ENCODE assay signal across 21 mouse cellular contexts in genomic region chr2:50750799-50751198, GRCm38 (mm10).
DNase-seq lines count a peak whose midpoint lies in the region; ATAC-seq lines count a peak whose summit lies in the region.
"Had no signal": no experiment of that assay in that cellular context is flagged by ENCODE, and none has a peak within 500 bp of the region (broad histone marks: within the 10 kb centered on the region; RNA-seq: fewer than 3 reads in every experiment).

No protein-coding gene starts in this region.

- no peak for DNase-seq in hindbrain, embryonic 10.5 days (ENCODE audit: low spot score)
- peak; percentile 54 for DNase-seq in midbrain, embryonic 14.5 days
- no peak for DNase-seq in urinary bladder, postnatal 10 days (ENCODE audit: low spot score)
- DNase-seq in gastrocnemius, postnatal 36 days: no peak
- DNase-seq: adrenal gland, postnatal 14 days; cerebellum, adult 18-20 months; cerebellum, adult 9-11 months; cerebellum, postnatal 36 days; gastrocnemius, postnatal 10 days; heart, adult 2 months; heart, postnatal 14 days had no signal

- no peaks in the 10 kb centered on the region for H3K36me3 ChIP-seq in hindbrain, embryonic 10.5 days
- H3K36me3 ChIP-seq in hindbrain, embryonic 12.5 days: no peaks in the 10 kb centered on the region
- H3K36me3 ChIP-seq in midbrain, embryonic 12.5 days: no peaks in the 10 kb centered on the region
- H3K36me3 ChIP-seq in midbrain, embryonic 16.5 days (ENCODE audit: control insufficient read depth, insufficient read depth, low read length): no peaks in the 10 kb centered on the region
- H3K36me3 ChIP-seq in midbrain, embryonic 14.5 days (ENCODE audit: control insufficient read depth, insufficient read depth, low read length): no peaks in the 10 kb centered on the region
- H3K36me3 ChIP-seq: embryonic facial prominence, embryonic 15.5 days; forebrain, embryonic 15.5 days; heart, embryonic 15.5 days; hindbrain, embryonic 15.5 days had no signal

- no peaks in the 10 kb centered on the region for H3K27me3 ChIP-seq in hindbrain, embryonic 10.5 days (ENCODE audit: insufficient read depth, poor library complexity, severe bottlenecking)
- no peaks in the 10 kb centered on the region for H3K27me3 ChIP-seq in hindbrain, embryonic 12.5 days
- H3K27me3 ChIP-seq in midbrain, embryonic 12.5 days: no peaks in the 10 kb centered on the region
- H3K27me3 ChIP-seq in midbrain, embryonic 16.5 days (ENCODE audit: control insufficient read depth, insufficient read depth, low read depth, low read length): no peaks in the 10 kb centered on the region
- H3K27me3 ChIP-seq in midbrain, embryonic 14.5 days (ENCODE audit: control insufficient read depth, insufficient read depth, low read length): no peaks in the 10 kb centered on the region
- H3K27me3 ChIP-seq: embryonic facial prominence, embryonic 15.5 days; forebrain, embryonic 15.5 days; hindbrain, embryonic 15.5 days; Patski had no signal

- 81% methylated on average over 5 of the region's 5 CpGs for WGBS in hindbrain, embryonic 10.5 days
- 69% methylated on average over 5 of the region's 5 CpGs for WGBS in hindbrain, embryonic 12.5 days
- WGBS in midbrain, embryonic 12.5 days: 21% methylated on average over 5 of the region's 5 CpGs
- 16% methylated on average over 5 of the region's 5 CpGs for WGBS in midbrain, embryonic 16.5 days
- 16% methylated on average over 5 of the region's 5 CpGs for WGBS in midbrain, embryonic 14.5 days

- H3K4me1 ChIP-seq in hindbrain, embryonic 10.5 days (replicated peaks): peaks cover 21% of the 10 kb centered on the region
- H3K4me1 ChIP-seq in hindbrain, embryonic 12.5 days: peaks cover 7% of the 10 kb centered on the region; the same call in 1 of the 2 replicates
- peaks cover 22% of the 10 kb centered on the region for H3K4me1 ChIP-seq in midbrain, embryonic 12.5 days
- H3K4me1 ChIP-seq in midbrain, embryonic 16.5 days (ENCODE audit: control insufficient read depth, insufficient read depth, low read length): peaks cover 5% of the 10 kb centered on the region
- H3K4me1 ChIP-seq in midbrain, embryonic 14.5 days (ENCODE audit: control insufficient read depth, insufficient read depth, low read length): peaks cover 9% of the 10 kb centered on the region
- H3K4me1 ChIP-seq: heart, embryonic 15.5 days had no signal

- peak overlapping the region; percentile 23; the same call in 1 of the 2 replicates for H3K27ac ChIP-seq in hindbrain, embryonic 10.5 days
- no peak overlapping the region for H3K27ac ChIP-seq in hindbrain, embryonic 12.5 days
- peak overlapping the region; percentile 39 for H3K27ac ChIP-seq in midbrain, embryonic 12.5 days (replicated peaks)
- H3K27ac ChIP-seq in midbrain, embryonic 16.5 days (ENCODE audit: low read length): no peak overlapping the region
- no peak overlapping the region for H3K27ac ChIP-seq in midbrain, embryonic 14.5 days (replicated peaks; ENCODE audit: low read depth, low read length)
- H3K27ac ChIP-seq: embryonic facial prominence, embryonic 15.5 days; forebrain, embryonic 15.5 days; heart, adult 2 months; heart, embryonic 15.5 days; hindbrain, embryonic 15.5 days had no signal

- H3K4me2 ChIP-seq in hindbrain, embryonic 12.5 days (replicated peaks): no peak overlapping the region
- H3K4me2 ChIP-seq in midbrain, embryonic 12.5 days (replicated peaks): no peak overlapping the region
- no peak overlapping the region for H3K4me2 ChIP-seq in midbrain, embryonic 16.5 days (ENCODE audit: low read length)
- no peak overlapping the region for H3K4me2 ChIP-seq in midbrain, embryonic 14.5 days (ENCODE audit: low read length)
- H3K4me2 ChIP-seq: embryonic facial prominence, embryonic 15.5 days; forebrain, embryonic 15.5 days; heart, embryonic 11.5 days; heart, embryonic 15.5 days; hindbrain, embryonic 15.5 days had no signal

- no peak for ATAC-seq in hindbrain, embryonic 12.5 days (ENCODE audit: low FRiP score)
- no peak for ATAC-seq in midbrain, embryonic 12.5 days (ENCODE audit: low FRiP score, low read depth)
- ATAC-seq in midbrain, embryonic 16.5 days: no peak
- ATAC-seq in midbrain, embryonic 14.5 days (ENCODE audit: low FRiP score, low TSS enrichment): no peak
- ATAC-seq: activated CD4-positive, CD25-positive, alpha-beta regulatory T cell, adult 4 months; forebrain, embryonic 15.5 days; Patski had no signal

- intact Hi-C loops in gastrocnemius, postnatal 36 days (cut with DNase I): no loop called here

- no peaks in the 10 kb centered on the region for H3K9me3 ChIP-seq in hindbrain, embryonic 10.5 days
- H3K9me3 ChIP-seq in hindbrain, embryonic 12.5 days (replicated peaks): no peaks in the 10 kb centered on the region
- no peaks in the 10 kb centered on the region for H3K9me3 ChIP-seq in midbrain, embryonic 12.5 days
- H3K9me3 ChIP-seq in midbrain, embryonic 16.5 days (replicated peaks; ENCODE audit: control insufficient read depth, low read length, poor library complexity, severe bottlenecking): no peaks in the 10 kb centered on the region
- H3K9me3 ChIP-seq in midbrain, embryonic 14.5 days (ENCODE audit: control insufficient read depth, low read length): no peaks in the 10 kb centered on the region
- H3K9me3 ChIP-seq: embryonic facial prominence, embryonic 15.5 days; forebrain, embryonic 15.5 days; heart, embryonic 15.5 days; hindbrain, embryonic 15.5 days had no signal

- no peak overlapping the region for H3K9ac ChIP-seq in hindbrain, embryonic 12.5 days
- H3K9ac ChIP-seq in midbrain, embryonic 12.5 days (replicated peaks): no peak overlapping the region
- H3K9ac ChIP-seq in midbrain, embryonic 16.5 days (ENCODE audit: low read depth, low read length): no peak overlapping the region
- H3K9ac ChIP-seq in midbrain, embryonic 14.5 days (replicated peaks; ENCODE audit: low read length): no peak overlapping the region
- H3K9ac ChIP-seq: embryonic facial prominence, embryonic 15.5 days; forebrain, embryonic 15.5 days; heart, embryonic 15.5 days; hindbrain, embryonic 15.5 days had no signal

- H3K4me3 ChIP-seq in hindbrain, embryonic 10.5 days: no peak overlapping the region
- H3K4me3 ChIP-seq in hindbrain, embryonic 12.5 days: no peak overlapping the region
- no peak overlapping the region for H3K4me3 ChIP-seq in midbrain, embryonic 12.5 days
- no peak overlapping the region for H3K4me3 ChIP-seq in midbrain, embryonic 16.5 days (ENCODE audit: low read depth, low read length)
- no peak overlapping the region for H3K4me3 ChIP-seq in midbrain, embryonic 14.5 days (replicated peaks; ENCODE audit: low read depth, low read length)
- H3K4me3 ChIP-seq: embryonic facial prominence, embryonic 15.5 days; forebrain, embryonic 15.5 days; heart, adult 2 months; heart, embryonic 15.5 days; hindbrain, embryonic 15.5 days had no signal

Comparison
In these comparisons a context has a peak if more than half of its experiments do, and no peak if none do; other contexts are left out.
1. H3K27ac ChIP-seq: peak in hindbrain, embryonic 10.5 days (single experiment) and midbrain, embryonic 12.5 days (single experiment); none in hindbrain, embryonic 12.5 days (single experiment), midbrain, embryonic 16.5 days (single experiment) and midbrain, embryonic 14.5 days (single experiment).